Mouse (Mus musculus): Measurements from ENCODE around the gene Cideb. TPM values are rescaled to one million over a fixed set of nuclear protein-coding genes. Genes with fewer than 3 reads are reported as not detected.

The Cideb gene
- total RNA-seq, 2 experiments from 2014 or later = 2.3 to 2.4 TPM

DNA sequence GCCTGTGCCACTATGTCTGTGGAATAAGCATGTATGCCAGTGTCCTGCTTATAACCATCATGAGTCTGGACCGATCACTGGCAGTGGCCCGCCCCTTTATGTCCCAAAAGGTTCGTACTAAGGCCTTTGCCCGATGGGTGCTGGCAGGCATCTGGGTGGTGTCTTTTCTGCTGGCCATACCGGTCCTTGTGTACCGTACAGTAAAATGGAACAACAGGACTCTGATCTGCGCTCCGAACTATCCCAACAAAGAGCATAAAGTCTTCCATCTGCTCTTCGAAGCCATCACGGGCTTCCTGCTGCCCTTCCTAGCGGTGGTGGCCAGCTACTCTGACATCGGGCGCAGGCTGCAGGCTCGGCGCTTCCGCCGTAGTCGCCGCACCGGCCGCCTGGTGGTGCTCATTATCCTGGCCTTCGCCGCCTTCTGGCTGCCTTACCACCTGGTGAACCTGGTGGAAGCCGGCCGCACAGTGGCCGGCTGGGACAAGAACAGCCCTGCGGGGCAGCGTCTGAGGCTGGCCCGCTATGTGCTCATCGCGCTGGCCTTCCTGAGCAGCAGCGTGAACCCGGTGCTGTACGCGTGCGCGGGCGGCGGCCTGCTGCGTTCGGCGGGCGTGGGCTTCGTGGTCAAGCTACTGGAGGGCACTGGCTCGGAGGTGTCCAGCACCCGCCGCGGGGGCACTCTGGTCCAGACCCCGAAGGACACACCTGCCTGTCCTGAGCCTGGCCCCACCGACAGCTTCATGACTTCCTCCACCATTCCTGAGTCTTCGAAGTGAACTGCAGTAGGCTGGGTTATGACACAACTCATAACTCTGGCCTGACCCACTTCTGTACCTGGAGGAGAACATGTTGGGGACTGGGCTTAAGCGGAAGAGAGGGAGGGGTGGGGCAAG lies 9.5 kb upstream of the Cideb start:
- DNase-seq (ENCODE audit: low spot score in 2 of 2) = peak in 1 of 2 experiments; percentile 42

DNA sequence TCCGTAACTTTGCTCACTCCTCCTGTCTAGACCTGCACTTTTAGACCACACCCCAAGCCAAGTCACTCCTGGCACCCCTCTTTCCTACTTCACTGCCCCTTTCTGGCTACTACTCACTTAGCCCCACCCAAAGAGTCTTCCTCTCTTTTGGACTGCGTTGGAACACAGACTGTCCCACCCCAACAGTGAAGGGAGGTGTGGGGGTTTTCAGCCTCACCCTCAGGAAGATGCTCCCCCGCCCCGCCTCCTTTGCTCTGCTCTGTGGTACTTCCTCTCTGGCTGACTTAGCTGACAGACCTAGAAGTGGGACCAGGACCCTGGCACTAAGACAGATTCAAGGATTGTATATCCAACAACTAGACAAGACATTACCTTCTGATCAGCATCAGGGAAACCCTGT lies 7.4 kb upstream of the Cideb start, which contains the start of gene Ltb4r1:
Gene Ltb4r1, plus strand, starts transcription at position 267 of the 400 bp plus-strand sequence.
- DNase-seq (ENCODE audit: low spot score in 2 of 2) = no peak

DNA sequence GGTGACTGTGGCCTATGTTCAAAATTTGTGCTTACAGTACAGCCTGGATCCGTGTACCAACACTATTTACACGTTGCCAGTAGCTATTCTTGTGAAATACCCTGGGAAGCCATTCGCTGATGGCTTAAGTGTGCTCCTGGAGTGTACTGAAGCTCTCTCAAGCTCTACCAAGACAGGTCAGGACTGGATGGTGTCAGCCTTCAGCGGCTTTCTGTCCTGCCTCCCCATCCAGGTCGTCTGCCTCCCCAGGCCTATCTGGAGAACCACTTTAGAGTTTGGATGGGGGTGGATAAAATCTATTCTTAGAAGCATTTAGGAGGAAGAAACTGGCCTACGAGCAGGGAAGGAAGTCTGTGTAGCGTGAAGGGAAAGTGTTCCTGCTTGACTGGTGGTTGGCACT lies 4.9 kb upstream of the Cideb start:
- no peak for DNase-seq (ENCODE audit: low spot score in 2 of 2)

DNA sequence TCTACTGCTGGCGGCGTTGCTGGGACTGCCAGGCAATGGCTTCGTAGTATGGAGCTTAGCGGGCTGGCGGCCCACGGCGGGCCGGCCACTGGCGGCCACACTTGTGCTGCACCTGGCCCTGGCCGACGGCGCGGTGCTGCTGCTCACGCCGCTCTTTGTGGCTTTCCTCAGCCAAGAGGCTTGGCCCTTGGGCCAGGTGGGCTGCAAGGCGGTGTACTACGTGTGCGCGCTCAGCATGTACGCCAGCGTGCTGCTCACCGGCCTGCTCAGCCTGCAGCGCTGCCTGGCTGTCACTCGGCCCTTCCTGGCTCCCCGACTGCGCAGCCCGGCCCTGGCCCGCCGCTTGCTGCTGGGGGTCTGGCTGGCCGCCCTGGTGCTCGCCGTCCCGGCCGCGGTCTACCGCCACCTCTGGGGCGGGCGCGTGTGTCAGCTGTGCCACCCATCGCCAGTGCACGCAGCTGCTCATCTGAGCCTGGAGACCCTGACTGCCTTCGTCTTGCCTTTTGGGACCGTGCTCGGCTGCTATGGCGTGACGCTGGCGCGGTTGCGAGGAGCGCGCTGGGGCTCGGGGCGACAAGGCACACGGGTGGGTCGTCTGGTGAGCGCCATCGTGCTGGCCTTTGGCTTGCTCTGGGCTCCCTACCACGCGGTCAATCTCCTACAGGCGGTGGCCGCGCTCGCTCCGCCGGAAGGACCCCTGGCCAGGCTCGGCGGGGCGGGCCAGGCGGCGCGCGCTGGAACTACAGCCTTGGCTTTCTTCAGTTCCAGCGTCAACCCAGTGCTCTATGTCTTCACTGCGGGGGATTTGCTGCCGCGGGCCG lies 4.0 kb upstream of the Cideb start:
- peak in 1 of 2 experiments; percentile 30 for DNase-seq (ENCODE audit: low spot score in 2 of 2)

DNA sequence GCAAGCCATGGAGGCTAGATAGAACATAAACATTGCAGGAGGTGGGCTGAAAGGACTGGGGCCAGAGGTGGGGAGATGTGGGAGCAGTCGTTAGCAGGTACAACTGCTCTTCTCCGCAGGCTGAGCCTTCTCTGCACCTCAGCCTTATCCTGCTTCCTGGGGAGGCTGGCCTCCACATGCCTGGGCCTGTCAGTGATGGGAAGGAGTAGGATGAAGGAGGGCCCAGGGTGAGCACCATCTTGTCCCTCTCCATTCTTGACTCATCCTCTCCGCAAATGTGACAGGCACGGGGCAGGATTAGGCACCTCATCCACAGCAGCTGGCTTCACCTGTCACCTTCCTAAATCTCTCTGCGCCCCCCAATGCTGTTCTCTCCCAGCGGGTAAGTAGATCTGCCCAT lies 2.9 kb upstream of the Cideb start, which contains the start of gene Ltb4r2:
Gene Ltb4r2, plus strand, starts transcription at position 266 of the 400 bp plus-strand sequence.
- DNase-seq (ENCODE audit: low spot score in 2 of 2) = no peak

DNA sequence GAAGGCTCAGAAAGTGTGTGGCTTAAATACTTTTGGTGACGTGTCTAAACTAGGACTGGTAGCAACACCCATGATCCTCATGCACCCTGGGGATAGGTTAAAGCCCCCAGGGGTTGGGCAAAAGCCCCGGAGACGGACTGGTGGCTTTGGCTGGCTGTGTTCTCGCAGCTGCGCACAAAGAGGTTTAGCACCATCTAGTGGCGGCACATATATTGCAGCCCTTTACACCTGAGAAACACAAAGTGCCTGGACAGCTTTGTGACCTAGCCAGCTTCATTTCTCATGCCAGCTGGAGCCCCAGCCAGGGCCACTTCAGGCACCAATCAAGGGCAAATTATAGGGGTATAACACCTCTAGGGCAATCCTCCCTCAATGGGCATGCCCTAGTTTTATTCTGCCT lies 1.9 kb upstream of the Cideb start:
- peak; percentile 84 to 88 for DNase-seq (ENCODE audit: low spot score in 2 of 2)

DNA sequence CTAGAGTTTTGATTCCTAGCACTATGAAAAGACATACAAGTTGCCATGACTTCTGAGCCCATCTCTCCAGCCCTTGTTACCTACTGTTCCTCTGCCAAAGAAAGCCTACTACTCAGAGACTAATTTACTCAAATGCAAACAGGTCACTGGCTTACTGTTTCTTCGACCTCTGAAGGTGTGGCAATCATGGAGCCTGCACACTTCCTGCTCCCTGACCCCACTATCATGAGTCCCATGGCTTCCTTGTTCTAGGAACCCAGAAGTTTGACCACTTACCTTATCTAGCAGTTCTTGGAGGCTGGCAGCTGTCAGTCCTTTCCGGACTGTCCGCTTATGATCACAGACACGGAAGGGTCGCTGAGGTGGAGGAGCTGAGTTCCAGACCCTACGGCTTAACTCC lies 692 bp downstream of the Cideb start:
- DNase-seq (ENCODE audit: low spot score in 2 of 2) = no peak

DNA sequence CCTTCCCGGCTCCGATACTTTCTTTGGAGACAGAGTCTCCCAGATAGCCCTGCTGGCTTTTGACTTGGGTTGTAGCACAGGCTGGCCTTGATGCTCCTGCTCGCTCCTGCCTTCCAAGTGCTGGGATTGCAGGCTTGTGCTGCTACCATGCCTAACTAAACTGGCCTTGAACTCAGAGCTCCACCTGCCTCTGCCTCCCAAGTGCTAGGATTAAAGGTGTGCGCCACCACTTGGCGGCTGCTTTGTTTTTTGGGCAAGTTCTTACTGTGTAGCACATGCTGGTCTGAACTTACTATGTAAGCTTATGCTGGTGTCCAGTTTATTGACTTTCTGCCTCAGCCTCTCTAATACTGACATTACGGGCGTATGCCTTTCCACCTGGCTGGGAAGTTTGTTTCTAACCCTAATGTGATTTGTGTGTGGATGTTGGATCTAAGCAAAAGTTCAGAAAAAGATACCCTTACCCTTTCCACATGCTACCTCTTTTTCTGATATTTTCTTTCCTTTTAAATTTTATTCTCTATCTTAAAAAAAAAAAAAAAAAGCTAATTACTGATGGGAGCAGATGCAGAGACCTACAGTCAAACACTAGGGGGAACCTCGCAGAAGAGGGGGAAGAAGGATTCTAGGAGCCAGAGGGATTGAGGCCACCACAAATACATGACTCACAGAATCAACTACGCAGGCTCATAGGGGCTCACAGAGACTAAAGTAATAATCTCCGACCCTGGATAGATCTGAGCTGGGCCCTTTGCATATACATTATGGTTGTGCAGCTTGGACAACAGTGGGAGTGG lies 11.0 kb downstream of the Cideb start:
- no peak for DNase-seq (ENCODE audit: low spot score in 2 of 2)

DNA sequence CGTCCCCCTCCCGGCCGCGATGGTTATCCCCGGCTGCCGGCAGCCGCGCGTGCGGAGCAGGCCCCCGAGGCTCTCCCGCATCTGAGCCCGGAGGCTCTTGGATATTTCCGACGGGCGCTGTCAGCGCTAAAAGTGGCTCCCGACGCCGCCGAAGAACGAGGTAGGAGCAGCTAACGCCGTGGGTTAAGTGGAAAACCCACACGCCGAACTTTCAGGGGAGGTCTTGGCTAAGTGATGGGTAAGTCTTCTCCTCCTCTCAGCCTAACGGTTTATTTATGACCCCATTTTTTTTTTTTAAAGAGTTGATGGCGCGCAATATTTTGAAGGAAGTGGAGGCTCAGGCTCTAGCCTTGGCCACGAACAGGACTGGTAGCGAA lies 12.4 kb downstream of the Cideb start:
- no peak for DNase-seq (ENCODE audit: low spot score in 2 of 2)

DNA sequence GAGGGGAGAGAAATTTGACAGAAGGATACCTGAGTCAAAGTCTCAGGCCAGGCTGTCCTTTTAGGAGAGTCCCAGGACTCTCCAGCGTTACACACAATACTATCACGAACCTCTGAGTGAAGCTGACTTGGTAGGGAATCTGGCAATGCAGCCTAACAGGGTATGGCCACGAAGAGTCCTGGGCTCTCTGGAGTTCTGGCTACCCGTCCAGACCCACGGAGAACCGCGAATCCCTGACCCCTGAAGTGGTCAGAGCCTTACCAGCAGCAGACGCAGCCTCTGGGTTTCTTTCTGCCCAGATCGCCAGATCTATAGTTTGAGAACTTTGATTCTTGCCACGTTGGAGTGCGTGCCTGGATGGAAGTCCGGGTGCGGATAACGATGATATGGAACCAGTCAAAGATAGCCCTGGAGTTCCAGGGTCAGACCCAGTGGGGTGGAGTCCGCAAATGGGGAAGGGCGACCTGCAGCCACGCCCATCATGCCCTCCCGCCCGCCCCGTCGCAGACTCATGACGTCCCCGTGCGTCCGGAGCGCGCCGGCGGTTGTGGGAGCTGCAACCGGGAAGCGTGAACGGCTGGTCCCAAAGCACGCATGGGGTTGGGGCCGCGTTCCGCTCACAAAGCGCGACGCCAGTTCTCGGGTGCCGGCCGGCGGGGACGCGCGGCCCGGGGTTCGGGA lies 12.9 kb downstream of the Cideb start, which contains the start of the genes Dhrs1 and Nop9:
Gene Dhrs1, minus strand, starts transcription at position 511 of the 681 bp plus-strand sequence.
Gene Nop9, plus strand, starts transcription at position 514 of the 681 bp plus-strand sequence.
- peak; percentile 84 to 90 for DNase-seq (ENCODE audit: low spot score in 2 of 2)

DNA sequence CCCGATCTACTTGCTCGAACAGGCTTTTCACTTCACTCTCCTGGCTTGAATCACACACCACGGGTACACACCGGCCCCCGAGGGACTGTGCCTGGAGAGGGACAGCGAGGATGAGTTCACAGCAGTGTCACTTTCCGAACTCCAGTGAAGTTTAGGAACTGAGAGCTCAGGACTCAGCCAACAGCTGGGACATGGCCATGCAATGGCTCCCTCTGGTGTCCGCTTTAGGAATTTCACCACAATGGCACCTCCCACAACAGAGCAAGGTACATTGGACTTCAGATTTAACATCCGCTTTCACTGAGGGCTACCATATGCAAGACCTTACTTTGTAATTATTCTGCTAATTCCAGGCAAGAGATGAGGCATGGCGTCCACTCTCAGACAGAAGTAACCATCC lies 14.5 kb downstream of the Cideb start:
- DNase-seq (ENCODE audit: low spot score in 2 of 2) = peak; percentile 87 to 90

DNA sequence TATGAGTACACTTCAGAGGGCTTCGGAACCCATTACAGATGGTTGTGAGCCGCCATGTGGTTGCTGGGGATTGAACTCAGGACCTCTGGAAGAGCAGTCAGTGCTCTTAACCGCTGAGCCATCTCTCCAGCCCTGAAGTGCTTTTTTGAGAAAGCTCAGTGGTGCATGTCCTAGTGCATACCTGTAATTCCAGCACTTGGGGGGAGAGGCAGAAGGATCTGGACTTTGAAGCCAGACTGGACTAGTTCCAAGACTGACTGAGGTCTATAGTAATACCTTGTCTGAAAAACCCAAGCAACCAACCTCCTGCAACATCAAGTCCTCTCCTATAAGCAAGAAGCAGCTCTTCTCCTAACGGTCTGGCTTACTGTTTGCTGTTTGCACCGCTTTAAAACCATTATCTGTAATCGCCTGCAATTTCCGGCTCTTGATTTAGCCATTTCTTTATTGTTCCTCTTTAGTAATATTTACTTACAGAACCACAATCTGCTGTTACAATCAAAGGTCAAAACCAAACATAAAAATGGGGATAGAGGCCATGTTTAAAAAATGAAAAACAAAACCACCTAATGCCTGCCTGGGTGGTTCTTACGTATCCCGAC lies 21.1 kb downstream of the Cideb start:
- DNase-seq (ENCODE audit: low spot score in 2 of 2) = no peak

DNA sequence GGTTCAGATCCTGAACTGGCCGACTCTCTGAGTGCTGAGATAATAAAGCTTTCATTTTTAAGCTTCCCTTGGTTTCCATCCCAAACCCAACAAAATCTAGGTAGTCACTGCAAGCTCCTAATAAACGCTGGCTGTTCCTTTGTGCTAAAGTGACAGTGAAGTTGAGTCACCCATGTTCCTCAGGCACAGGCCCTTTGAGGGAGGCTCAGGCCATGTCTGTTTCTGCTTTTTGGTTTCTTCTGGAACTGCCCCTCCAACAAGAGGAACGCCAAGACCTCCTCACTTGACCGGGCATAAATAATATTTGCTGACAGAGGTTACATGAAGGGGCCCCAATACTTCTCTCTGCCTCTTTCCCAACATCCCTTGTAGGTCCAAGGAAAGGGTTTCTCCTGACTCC lies 22.5 kb downstream of the Cideb start:
- no peak for DNase-seq (ENCODE audit: low spot score in 2 of 2)

DNA sequence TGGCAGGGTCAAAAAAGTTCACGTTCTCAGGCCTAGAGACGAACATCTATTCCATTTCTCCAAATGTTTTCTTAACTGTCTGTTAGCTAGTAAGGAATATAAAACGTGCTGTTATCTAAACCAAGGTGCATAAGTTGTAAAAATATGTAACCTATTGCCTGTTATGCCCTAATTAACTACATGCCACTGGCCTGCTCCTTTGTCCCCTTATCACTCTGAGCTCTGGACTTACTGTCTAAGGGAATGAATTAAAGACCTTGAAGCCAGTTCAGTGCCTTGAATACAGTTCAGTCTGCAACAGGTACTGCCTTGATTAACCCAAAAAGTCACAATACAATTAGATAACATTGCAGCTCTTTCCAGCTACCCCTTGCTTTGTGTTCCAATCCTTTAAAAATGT lies 22.9 kb downstream of the Cideb start:
- no peak for DNase-seq (ENCODE audit: low spot score in 2 of 2)

DNA sequence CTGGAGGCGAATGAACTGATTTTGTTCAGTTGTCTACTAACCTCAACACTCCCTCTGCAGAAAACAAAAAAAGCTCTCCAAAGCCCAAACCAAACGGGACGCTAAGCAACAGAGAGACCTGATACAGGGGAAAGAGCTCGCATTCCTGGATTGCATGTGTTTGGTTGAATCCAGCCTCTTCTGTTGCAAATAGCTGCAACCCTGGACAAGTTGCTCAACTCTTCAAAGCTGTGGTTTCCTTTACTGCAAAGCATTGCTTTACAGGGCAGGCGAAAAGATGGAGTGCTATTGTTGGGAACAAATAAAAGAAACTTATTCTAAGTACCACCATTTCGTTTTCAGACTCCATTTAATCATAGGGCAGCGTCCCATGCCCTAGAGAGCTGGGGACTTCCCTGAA lies 23.4 kb downstream of the Cideb start:
- DNase-seq (ENCODE audit: low spot score in 2 of 2) = no peak

DNA sequence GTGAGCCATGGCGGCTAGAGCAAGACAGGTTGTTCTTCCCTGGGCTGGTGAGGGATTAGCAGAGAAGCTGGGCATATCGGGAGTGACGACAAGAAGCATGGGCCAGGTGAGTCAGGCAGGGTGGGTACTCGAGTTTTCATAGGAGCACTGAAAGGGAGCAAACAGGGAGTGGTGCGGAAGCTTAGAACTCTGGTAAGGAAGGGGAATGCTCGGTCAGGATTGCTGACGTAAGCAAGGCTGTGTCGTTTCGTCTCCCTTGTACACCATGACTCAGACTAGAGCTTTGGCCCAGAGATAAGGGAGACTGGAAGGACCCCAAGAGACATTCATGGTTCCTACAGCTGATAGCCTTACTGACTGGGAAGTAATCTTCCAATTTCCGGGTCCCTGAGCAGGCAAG lies 24.4 kb downstream of the Cideb start:
- no peak for DNase-seq (ENCODE audit: low spot score in 2 of 2)

DNA sequence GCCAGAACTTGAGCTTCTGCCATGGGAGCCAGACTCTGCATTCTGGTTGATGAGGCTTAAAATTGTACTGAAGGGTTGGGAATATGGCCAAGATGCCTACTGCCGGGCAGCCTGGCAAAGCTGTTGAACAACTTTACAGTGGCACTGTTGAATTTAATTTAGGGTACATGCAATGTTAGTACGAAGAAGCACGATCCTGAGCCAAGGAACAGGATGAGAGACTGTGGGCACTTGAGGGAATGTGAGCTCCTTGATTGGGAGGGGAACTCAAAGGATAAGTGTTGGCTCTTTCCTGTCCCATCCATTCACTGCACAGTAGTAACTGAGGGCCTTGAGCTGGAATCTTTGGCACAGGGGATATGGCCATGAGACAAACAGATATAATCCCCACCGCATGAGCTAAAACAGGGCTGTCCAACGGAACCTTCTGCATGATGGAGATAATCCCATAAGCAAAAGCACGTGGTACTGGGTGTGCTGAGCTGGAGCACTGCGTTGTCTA lies 27.7 kb downstream of the Cideb start:
- no peak for DNase-seq (ENCODE audit: low spot score in 2 of 2)

DNA sequence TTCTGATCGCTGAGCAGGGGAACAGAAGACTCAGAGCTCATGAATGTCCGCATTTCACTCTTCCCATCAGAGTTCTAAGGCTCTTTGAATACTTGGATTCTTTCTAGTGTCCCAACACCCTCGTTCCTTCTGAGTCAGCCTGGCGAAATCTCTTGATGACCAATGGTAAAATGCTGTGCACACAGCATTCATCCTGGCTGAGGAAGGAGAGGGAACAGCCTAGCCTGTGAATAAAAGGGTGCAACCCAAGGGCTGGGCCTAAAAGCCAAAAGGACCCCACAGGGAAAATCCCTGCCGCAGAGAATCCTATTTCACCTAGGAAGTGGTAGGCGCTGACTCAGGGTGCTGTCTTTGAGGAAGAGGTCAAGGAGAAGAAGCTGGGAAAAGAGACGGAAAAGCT lies 28.1 kb downstream of the Cideb start:
- DNase-seq (ENCODE audit: low spot score in 2 of 2) = no peak

DNA sequence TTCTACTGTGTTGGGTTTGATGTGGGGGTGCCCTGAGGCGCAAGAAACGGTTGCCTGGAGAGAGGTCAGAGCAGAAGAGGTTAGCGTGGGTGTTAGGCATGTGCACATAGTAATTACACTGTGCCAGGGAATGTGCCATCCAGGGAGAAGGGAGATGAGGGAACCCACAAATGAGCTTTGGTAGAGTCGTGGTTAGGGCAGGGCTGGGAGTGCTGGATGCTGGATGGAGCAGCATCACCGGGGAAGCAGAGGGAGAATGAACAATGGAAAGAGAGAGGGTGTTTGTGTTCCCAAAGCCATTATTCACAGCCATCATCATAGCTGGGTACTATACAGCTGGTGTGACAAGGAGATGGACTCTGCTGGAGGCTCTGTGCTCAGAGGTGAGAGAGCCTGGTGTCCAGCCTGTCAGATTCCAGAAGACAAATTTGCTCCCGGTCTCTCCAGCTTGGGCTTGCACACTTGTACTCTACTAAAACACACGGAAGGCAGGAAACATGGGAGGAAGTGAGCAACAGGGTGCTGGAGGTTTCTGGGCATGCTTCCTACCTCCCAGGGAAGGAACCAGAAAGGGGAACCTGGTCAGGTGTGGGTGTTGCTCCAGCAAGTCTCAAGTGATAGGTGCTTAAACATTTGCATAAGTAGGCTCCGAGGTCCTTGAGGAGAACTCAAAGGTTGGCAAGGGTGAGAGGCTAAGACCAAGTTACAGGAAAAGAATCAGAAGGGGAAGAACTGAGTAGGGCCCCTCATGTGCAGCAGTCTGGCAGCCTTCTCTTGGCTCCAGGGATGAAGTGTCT lies 30.2 kb downstream of the Cideb start:
- no peak for DNase-seq (ENCODE audit: low spot score in 2 of 2)
